Mouse (Mus musculus): Measurements from ENCODE around the gene Slpi.

DNA sequence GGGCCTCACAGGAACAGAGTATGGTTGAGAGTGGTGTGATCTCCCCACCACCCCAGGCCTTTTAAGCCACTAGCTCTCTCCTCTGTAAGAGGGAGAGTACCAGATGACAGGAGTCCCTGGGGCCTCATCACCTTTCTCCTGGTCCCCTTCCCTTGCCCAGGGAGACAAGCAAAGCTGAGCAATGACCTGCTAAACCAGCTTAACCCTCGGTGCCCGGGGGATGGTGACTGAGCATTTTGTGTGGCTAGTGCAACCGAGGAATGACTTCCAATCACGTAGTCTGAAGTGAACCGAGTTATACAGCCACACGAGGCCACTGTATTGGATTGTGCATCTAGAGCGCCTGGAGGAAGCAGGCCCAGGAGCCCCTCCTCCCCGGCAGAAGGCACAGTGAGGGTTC, 35.5 kb upstream of the Slpi start:
- TF ChIP-seq TAL1 (conservative IDR thresholded peaks at IDR 0.05; ENCODE audit: low read depth, low read length) (no peak), CTCF (IDR thresholded peaks at IDR 0.05; ENCODE audit: low read depth, low read length) (no peak), GATA2 (IDR thresholded peaks at IDR 0.05; ENCODE audit: borderline replicate concordance, low read depth, low read length) (no peak)

Data from G1E (cell line).